Mouse (Mus musculus): ENCODE results near the gene Mbnl2.

Gene Mbnl2

GRCm38 (mm10) chr14:120330454-120330853 lies 55.0 kb downstream of the Mbnl2 start:
- peak; percentile 96 for DNase-seq

- peak; percentile 86 for DNase-seq
Observed at GRCm38 (mm10) chr14:120330881-120331514, 55.5 kb downstream of the Mbnl2 start.

- peak; percentile 88 for DNase-seq
Observed at GRCm38 (mm10) chr14:120333465-120334243, 58.2 kb downstream of the Mbnl2 start.

GRCm38 (mm10) chr14:120335366-120335765 lies 59.9 kb downstream of the Mbnl2 start:
- DNase-seq, result peak; percentile 82

GRCm38 (mm10) chr14:120335871-120336270 lies 60.4 kb downstream of the Mbnl2 start:
- peak; percentile 60 for DNase-seq

- peak; percentile 99 for DNase-seq
Observed at GRCm38 (mm10) chr14:120336380-120336779, 60.9 kb downstream of the Mbnl2 start.

GRCm38 (mm10) chr14:120336841-120337240 lies 61.4 kb downstream of the Mbnl2 start:
- DNase-seq, result peak; percentile 93

GRCm38 (mm10) chr14:120337731-120338462 lies 62.4 kb downstream of the Mbnl2 start:
- DNase-seq, result peak; percentile 91

- DNase-seq, result peak; percentile 85
Observed at GRCm38 (mm10) chr14:120338706-120339105, 63.2 kb downstream of the Mbnl2 start.

- peak; percentile 96 for DNase-seq
Observed at GRCm38 (mm10) chr14:120341912-120342311, 66.4 kb downstream of the Mbnl2 start.

GRCm38 (mm10) chr14:120342321-120342720 lies 66.9 kb downstream of the Mbnl2 start:
- DNase-seq, result no peak

- DNase-seq, result peak; percentile 84
Observed at GRCm38 (mm10) chr14:120344641-120345040, 69.2 kb downstream of the Mbnl2 start.

- peak; percentile 93 for DNase-seq
Observed at GRCm38 (mm10) chr14:120347410-120348315, 72.2 kb downstream of the Mbnl2 start.

- peak; percentile 85 for DNase-seq
Observed at GRCm38 (mm10) chr14:120349332-120349731, 73.9 kb downstream of the Mbnl2 start.

- DNase-seq, result peak; percentile 88
Observed at GRCm38 (mm10) chr14:120352136-120352843, 76.8 kb downstream of the Mbnl2 start.

- peak; percentile 92 for DNase-seq
Observed at GRCm38 (mm10) chr14:120353211-120353610, 77.7 kb downstream of the Mbnl2 start.

- DNase-seq, result no peak
Observed at GRCm38 (mm10) chr14:120354595-120354994, 79.1 kb downstream of the Mbnl2 start.

- peak; percentile 96 for DNase-seq
Observed at GRCm38 (mm10) chr14:120355040-120355741, 79.7 kb downstream of the Mbnl2 start.

- DNase-seq, result peak; percentile 95
Observed at GRCm38 (mm10) chr14:120355742-120356440, 80.4 kb downstream of the Mbnl2 start.

- peak; percentile 92 for DNase-seq
Observed at GRCm38 (mm10) chr14:120357321-120358070, 82.0 kb downstream of the Mbnl2 start.

Data from heart, adult 11 months (tissue).